Mouse (Mus musculus): ENCODE results near the gene Gm14401.
"Not testable (repeated sequence)": the region's sequence is repeated elsewhere in the genome, so short reads cannot be mapped to it uniquely, and the experiment has no call there.

The Gm14401 gene

DNA sequence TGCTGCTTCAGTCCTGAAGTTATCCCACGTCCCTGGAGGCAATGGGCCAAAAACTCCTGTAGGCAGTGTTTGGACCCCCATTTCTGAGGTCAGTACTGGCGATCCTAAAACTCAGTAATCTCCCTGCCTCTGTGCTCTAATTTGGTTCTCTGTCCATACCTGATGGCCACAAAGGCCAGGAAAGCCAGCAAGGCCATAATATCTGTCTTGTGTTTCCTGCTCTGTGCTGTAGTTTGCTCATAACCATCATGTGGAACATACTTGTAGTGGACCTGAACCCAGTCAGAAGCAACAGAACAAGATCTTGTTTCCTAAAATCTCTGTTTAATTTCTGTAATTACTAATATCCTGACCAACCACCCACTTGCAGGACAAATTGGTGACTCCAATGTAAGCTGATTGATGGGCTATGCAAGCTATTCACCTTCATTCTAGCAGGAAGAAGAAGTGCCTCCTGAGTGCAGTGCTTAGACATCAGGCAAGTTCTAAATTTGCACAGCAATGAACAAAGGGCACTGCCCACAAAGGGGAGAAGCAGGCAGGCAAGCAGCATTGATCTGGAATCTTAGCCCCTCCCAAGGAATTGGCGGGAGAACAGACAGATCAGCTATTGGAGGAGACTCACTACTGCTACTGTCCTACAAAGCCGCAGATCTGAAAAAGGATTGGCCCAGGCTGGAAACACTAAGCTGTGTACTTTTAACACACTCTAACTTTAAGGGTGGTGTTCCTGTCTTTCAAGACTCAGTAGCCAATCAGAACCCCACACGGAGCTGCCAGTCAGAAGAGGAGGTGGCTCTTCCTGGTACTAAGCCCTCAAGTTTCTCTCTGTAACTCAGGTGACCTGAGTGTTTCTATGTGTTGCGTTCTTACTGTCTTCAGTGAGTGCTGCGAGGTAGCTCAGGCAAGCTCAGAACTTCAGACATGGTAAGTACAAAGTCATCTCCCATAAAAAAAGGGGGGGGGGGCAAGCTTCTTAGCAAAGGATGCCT is at the start of gene Gm14401:
Gene Gm14401 (plus strand): TSS at position 889 of the 992 bp plus-strand sequence.
- DNase-seq (ENCODE audit: low read depth, low spot score): not testable (repeated sequence)

DNA sequence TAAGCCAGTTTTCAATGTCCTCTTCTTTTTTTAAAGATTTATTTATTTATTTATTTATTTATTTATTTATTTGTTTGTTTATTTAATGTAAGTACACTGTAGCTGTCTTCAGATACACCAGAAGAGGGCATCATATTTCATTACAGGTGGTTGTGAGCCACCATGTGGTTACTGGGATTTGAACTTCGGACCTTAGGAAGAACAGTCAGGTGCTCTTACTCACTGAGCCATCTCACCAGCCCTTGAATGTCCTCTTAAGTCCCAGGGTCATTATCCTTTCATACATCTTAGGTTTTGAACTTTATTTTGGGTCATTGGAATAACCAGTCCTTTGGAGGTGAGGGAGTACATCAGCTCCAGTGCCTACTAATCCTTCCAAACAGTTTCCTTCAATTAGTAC is 1.3 kb upstream of the Gm14401 start:
- DNase-seq (ENCODE audit: low read depth, low spot score): not testable (repeated sequence)

DNA sequence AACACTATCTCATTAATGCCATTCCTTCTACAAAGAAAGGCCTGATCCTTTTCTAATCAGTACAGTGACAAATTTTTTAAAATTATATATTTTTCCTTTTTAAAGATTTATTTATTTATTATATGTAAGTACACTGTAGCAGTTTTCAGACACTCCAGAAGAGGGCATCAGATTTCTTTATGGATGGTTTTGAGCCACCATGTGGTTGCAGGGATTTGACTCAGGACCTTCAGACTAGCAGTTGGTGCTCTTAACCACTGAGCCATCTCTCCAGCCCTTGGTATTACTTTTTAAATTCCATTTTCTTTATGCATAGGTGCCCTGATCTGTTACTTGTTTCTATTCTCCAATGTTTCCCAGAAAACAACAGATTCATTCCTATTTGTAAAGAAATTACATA is 895 bp downstream of the Gm14401 start:
- not testable (repeated sequence) for DNase-seq (ENCODE audit: low read depth, low spot score)

DNA sequence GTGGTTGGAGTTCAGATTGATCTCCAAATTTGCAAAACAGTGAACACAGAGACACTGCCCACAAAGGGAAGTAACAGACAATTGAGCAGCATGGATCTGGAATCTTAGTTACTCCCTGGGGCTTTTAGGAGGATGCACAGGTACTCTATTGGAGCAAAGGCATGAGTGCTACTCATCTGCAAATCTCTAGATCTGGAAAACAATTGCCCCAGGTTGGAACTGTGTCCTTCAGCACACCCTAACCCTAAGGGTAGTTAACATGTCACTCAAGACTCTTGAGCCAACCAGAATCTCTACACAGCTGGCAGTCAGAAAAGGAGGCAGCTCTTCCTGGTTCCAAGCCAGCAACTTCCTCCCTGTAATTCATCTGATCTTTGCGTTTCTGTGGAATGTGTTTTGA is 5.7 kb downstream of the Gm14401 start:
- DNase-seq (ENCODE audit: low read depth, low spot score): not testable (repeated sequence)

DNA sequence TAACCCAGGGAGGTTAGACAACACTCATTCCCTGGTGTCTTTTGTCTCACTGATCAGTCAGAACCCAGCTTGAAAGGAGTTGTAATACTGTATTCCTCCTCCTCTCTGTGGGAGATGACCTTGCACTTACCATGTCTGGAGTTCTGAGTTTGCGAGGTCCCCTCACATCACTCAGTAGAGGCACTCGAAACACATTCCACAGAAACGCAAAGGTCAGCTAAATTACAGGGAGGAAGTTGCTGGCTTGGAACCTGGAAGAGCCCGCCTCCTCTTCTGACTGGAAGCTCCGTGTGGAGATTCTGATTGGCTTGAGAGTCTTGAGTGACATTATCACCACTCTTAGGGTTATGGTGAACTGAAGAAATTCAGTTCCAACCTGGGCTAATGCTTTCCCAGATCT is 35.0 kb downstream of the Gm14401 start:
- DNase-seq (ENCODE audit: low read depth, low spot score): not testable (repeated sequence)

DNA sequence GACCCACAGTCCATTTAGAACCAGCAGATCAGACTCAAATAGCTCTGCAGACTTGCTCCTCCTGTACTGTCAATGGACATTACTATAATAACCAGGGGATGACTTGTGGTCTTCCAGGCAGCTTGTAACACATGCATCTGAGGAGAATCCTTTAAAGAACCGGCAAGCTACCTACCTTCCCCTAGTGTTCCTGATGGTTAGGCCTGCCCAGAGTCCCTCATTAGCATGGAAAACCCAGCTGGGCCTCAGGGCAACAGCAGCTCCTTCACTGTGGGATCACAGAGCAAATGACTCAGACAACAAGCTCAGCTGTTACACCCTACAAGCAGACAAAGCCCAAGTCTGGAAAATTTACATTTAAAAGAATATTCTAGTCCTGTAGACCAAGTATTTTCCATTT is 55.0 kb downstream of the Gm14401 start:
- DNase-seq (ENCODE audit: low read depth, low spot score): not testable (repeated sequence)
